Mouse (Mus musculus) 3134 (cell line): Measurements from ENCODE around the gene Agap1.

Source experiments
- DNase-seq: peaks from one replicate; pipeline ENCODE4 v3.0.0-alpha.2; 2011; ENCODE audit warnings: low spot score; ENCODE audit not compliant: insufficient read length; ENCODE audit errors: extremely low read depth

Gene Agap1

DNA sequence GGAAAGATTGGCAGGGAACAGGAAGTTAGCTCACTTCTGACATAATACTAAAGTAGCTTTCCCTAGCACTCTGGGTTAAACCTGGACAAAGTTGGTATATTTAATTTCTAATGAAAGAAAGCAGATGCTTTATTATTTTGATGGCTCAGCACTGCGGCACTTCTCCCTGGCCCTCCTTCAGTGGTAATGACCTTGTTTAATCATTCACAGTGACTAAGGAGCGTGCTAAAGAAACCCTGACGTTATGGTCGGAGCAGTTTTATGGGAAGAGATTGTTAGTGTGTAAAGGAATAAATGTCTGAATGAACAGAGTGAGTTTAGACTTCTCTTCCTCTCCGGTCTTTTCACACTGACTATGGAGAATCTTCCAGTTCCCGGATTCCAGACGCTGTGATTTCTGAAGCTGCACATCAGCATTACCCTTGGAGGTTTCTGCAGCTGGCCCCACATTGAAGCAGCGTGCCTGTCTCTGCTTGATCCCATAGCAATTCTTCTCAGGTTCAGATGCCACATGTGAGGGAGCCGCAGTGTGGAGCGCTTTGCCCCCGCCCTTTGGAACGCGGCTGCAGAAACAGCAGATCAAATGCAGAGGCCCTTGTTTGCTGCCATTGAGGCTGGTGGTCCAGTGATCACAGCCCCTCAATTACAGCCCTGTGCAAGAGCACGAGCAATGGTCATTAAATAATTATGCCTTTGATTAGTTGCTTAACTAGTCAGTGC lies 362.0 kb downstream of the Agap1 start:
- no peak for DNase-seq

DNA sequence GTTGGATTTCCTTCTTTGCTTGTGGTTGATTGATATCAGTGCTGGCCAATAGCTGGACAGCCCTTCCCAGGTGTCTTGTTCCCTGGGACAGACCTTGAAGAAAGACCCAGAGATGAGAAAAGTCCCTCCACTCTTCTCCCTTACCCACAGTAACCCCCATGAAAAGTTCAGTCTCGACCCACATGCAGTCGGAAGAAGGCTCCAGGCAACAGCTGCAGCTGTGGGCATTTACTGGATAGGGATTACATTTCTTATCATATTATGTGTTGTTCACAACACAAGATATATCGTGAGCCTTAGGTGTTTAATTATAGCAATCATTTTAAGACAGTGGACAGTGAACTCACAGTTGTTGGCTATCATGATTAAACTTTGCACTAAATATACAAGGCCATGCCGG lies 367.2 kb downstream of the Agap1 start:
- DNase-seq = no peak

DNA sequence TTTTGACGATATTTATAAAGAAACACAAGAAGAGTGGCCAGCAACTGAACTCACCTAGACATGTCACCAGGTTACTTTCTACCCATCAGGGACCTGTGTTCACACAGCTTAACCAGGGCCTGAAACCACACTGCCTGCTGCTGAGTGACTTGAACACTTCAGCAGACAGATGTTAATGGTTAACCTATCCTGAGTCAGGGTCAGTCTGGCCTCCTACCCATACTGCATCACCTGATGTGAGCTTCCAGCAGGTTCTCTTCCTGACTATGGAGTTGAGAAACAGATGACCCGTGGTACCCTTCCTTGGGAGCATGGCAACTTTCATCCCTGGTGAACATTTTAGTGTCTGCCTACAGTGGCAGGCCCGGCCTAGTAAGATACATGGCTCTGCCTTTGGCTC lies 367.8 kb downstream of the Agap1 start:
- DNase-seq = no peak

DNA sequence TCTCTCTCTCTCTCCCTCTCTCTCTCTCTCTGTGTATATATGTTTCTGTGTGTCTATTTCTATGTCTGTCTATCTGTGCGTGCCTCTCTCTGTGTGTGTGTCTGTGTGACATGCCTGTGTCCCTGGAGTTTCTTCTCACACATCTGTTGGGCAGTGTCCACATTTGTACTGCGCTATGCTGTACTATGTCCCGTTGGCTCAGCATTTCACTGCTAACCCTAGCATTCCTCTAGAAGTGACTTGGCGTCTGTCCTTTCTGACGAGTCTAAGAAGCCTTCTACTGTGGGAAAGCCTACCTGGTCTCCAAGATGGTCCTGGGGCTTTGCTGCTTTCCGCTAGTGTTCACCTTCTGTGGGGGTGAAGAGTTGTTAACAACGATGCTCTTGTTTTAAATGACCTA lies 368.4 kb downstream of the Agap1 start:
- no peak for DNase-seq

DNA sequence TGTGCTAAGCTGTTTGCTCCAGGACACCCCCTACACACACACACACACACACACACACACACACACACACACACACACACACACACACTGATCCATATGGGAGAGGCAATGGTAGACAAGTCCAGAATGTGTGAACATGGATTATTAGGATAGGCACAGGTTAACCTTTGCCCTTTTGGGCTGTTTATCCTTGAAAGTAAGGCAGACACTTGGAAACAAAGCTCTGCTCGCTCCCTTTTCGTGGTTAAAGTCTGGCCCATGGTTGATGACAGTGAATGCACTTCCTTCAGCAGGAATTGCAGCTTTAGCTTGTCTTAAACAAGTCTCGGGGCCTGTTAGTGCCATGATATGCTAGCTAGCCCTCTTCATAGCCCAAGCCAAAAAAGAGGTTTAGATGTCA lies 372.4 kb downstream of the Agap1 start:
- no peak for DNase-seq

DNA sequence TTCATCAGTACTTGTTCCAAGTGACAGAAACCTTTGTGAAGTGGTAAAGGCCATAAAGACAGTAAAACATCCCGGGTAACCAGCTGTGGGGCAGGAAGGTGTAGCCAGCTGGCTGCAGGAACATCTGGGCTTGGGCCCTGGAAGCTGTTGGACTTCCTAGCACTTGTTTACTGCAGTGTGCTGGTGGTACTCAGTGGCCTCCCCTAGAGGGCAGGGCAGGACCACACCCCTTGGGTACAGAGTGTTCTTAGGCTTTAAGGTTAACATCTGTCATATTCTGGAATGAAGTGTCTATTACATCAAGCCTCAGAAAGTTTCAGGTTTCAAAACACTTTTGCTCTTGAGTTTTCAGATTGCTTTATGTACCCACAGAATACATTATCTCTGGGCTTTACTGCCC lies 376.5 kb downstream of the Agap1 start:
- DNase-seq = no peak

DNA sequence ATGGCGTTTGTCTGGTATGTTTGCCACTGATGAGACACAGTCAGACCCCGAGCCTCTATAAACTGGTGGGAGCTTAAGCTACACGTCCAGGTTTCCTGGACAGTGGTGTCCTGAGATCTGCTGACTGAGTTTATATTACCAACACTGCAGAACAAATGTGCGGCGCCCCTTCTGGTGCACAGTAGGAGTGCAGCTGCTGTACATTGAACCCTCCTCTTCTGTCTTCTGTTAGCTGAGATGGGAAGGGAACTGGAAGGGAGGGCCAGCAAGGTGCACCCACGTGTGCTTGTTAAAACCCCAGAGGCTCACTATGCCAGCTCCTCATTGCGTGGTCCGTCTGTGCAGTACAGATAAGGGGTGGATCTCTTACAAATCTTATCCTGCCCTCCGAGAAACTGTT lies 389.5 kb downstream of the Agap1 start:
- DNase-seq = no peak

DNA sequence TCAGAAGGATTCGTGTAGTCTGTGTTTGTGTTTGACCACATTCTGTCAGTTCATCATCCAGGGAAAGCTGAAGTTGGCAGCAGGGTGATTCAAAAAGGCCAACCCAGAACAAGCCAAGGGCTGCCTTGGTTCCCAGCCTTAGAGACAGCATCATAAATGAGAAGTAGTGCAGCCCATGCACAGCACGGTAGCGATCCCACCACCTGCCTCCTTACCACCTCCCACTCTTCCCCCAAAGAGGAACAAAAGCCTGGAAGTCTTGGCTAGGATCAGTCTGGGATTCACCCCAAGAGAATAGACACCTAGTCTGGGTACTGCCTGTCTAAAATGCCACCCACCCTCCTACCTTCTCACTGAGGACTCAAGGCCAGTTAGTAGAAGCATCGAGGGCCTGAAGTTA lies 390.9 kb downstream of the Agap1 start:
- DNase-seq = no peak

DNA sequence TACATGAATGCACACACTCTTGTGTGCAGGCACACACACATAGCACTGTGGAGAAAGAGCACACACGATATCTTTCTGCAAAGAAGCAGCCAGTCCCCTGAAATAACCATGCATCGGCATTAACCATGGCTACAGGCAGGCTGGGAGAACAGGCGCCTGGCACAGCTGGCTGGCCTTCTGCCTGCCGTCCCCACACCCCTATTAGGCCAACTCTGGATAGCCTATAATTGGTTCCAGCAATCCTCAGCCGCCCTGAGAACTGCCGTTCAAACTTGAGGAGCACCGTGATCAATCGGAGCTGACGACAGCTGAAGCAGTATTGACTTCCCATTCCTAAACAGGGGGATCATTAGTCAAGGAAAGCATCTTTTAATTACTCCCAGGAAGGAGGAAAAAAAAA lies 391.5 kb downstream of the Agap1 start:
- no peak for DNase-seq

DNA sequence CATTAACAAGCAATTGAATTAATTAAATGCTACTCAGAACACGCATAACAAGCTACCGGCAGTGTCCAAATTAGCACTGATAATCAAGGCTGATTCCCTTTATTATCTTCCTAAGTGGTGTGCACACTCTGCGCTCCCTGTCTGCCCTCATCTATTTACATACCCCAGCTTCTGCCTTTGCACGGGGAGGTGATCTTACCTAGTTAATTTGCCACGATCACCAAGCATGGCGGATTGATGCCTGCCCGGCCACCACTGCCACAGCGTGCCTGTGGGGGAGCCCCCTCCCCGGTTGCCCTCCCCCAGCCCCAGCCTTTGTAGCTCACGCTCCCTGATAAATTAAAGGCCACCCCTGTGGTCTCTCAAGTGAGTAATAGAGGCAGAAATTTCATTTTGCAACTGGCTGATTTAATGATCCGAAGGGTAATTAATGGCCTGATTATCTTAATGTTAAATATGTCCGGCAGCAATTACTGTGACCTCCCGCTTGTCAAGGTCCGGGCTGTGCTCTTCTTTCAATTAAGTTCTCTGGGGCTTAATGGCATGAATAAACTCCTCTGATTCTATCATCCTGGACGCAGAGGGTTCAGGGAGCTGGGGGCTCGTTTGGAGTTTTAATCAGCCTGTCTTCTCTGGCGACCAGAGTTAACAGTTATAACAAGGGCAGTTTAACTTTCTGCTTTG lies 393.9 kb downstream of the Agap1 start:
- no peak for DNase-seq

DNA sequence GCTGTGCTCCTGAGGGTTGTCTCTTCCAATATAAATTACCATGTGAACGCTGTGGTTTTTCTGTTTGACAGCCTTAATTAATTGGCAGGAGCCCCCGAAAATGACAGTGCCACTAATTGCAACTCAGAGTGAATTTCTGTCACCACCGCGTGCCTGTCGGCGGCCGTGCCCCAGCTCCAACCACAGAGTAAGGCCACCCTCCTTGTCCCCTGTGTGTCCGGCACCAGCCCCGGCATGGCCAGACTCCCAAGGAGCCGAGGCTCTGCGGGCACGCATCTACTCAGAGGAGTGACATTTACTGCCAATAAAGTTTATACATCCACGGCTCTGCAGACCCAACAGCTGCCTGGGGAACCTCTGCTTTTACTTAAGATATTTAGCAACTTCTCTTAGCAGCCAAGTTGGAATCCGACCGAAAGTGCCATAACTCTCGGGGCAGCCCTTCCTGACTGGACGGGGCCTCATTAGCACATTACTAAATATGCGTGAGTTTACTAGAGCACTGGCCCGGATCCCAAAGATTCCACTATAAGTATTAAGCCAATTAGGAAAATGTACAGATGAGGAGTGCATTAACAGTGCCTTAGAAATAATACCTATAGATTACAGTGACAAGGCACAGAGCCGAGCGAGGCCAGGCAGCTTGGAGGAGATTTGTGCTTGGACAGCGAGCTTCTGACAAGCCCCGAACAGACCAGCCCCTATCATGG lies 394.7 kb downstream of the Agap1 start:
- no peak for DNase-seq

DNA sequence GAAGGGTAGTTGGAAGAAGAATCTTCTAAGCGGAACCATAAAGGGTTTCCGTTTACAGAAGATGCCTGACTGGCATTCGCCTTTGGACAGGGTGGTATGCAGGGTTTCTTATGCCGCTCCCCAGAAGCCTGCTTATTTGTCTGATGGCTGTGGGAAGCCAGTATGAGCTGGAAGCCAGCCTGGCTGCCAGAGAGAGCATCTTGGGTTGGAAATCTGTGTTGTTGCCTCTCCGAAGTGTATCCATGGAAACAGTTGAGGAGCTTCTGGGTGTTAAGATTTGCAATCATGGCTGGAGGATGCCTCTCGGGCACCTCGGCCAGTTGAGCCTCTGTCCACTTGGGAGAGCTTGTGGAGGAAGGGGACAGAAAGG lies 395.2 kb downstream of the Agap1 start:
- no peak for DNase-seq

DNA sequence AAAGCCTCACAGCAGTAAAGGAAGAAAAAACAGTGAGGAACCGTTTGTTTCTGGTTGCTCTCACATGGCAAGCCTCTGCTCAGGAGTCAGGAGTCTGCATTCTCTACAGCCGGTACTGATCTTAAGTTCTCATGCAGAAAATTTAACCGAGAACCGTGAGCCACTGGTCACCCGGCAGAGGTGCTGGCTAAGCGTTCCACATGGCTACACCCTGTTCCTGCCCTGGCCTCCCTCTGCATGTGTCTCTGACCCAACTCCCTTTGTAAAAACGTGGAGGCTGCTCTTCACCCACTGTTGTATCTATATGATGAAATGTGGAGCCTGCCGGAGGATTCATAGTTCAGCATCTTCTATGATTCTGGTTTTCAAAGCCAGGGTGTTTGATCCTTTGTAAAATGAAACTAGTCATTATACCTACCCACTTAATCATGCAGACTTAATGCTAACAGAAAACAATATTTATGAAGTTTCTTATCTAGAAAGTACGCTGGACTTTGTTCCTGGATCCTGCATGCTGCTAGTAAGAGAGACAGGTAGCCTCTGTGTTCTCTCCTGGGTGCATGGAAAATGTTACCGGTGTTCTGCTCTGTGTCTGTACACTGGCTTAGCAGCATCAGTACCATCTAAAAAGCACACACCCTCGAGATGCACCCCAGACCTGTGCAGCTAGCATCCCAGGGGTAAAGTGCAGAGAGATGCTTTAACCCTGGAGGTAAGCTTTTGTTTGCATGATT lies 396.2 kb downstream of the Agap1 start:
- DNase-seq = no peak

DNA sequence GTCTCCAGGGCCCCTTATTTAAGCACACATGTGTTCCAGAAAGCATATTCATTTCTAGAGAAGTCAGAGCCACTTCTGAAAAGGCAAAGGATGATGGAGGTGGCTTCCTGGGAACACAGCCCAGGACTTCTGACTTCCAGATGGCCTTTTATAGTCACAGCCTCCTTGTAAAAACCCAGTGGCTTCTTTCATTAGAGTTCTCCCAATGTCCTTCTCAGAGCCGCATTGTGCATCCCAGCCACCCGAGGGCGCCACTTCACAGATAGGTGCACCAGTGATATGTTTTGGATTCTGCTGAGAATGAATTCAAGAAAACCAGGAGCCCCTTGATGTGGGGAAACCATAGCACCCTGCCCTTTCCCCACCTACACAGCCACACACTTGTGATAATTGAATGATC lies 404.6 kb downstream of the Agap1 start:
- DNase-seq = no peak

DNA sequence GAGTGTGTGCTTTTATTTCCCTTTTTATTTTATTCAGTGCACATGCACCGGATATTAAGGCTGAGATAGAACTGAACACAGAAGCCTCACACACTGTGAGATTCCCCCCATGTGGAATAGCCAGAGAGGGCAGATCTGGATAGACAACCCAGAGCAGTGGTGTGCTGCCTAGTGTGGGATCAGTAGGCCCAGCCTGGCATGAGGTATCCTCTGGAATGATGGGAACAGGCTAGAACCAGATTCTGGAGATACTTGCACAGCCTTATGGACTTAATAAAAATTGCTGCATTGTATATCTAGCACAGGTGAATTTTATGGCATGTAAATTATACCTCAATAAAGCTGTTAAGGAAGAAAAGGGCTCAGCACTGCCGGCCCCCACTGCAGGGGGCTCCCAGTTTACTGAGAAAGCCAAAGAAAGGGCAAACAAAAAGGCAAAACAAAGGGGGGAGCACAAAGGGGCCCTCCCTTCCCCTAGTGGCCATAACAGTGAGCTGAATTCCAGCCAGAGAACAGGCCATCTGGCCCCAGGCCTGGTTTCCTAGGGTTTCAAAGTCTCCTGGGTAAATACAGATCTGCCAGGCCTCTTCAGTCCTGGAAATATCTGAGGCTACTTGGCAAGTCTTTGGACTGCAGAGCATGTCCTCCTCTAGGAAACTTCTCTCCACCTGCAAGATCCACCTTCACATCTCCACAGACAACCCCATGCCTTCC lies 405.6 kb downstream of the Agap1 start:
- no peak for DNase-seq

DNA sequence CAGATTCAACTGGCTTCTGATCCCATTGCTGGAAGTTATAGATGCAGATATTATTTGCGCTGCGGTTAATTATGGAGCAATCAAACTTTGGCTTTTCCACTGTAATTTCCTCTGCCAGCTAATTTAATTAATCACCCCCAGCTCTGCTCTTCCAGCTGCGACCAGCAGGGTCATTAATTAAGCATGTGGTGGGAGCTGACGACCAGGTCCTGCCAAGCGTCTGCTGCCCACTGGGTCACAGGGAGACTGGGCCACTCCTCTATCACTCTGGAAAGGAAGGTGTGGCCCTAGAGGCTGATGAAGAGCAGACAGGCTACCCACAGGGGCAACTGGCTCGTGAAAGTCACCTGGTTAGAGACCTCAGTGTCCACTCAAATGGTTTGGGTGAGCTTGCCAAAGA lies 411.2 kb downstream of the Agap1 start:
- DNase-seq = no peak

DNA sequence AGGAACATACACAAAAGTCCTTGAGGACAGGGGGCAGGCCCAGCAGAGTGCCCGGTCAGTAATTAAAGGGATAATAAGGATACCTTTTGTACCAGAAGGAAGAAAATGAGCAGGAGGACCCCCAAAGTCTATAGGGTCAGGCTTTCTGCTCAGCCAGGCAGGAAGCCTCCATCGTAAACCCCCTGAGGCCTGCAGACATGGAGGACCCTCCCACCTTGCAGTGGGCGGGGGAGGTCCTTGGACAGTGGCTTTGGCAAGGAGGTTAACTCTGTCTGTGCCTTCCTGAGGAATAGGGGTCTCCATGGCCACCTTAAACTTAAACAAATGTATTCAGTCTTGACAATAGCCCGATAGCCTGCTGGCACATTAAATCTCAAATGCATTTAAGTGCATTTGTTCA lies 413.2 kb downstream of the Agap1 start:
- DNase-seq = no peak

DNA sequence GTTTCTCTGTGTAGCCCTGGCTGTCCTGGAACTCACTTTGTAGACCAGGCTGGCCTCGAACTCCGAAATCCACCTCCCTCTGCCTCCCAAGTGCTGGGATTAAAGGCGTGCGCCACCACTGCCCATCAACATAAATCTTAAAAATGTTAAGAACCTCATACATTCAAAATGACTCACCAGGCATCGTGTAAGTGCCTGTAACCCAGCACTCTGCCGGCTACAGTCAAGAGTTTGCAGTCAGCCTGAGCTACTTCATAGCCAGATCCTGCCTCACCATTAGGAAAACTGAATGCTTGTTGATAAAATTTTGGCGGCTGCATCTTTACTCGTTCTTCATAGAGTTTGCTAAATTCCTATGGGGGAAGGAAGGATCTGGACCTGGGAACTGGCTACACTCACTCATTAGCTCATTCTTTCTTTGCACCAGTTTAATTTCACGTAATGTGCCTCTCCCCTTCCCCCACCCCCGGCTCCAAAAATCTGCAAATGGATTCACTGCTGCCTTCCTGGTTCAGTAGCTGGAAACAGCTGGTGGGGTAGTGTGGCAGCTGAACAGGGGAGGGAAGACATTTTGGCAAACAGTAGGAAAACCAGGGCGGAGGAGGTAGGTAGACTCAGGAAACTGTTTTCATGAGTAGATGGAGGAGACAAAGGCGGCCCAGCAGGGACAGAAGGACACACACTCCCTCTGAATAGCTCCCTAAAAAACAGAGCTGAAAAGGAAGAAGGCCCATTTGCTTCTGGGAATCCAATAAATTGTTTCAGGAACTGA lies 415.7 kb downstream of the Agap1 start:
- no peak for DNase-seq

DNA sequence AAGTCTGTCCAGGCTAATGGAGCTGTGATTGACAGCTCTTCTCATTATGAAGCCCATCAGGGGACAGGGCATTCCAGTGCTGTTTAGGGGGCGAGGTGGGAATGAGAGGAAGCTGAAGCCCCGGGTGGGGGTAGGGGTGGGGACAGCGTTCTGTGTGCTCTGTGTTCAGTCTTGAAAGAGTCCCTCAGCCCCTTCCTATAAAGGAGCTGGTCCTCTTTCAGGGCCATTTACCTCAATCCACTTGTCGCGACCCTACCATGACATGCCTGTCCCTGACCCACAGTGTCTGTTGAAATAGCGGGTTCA lies 416.3 kb downstream of the Agap1 start:
- DNase-seq = no peak

DNA sequence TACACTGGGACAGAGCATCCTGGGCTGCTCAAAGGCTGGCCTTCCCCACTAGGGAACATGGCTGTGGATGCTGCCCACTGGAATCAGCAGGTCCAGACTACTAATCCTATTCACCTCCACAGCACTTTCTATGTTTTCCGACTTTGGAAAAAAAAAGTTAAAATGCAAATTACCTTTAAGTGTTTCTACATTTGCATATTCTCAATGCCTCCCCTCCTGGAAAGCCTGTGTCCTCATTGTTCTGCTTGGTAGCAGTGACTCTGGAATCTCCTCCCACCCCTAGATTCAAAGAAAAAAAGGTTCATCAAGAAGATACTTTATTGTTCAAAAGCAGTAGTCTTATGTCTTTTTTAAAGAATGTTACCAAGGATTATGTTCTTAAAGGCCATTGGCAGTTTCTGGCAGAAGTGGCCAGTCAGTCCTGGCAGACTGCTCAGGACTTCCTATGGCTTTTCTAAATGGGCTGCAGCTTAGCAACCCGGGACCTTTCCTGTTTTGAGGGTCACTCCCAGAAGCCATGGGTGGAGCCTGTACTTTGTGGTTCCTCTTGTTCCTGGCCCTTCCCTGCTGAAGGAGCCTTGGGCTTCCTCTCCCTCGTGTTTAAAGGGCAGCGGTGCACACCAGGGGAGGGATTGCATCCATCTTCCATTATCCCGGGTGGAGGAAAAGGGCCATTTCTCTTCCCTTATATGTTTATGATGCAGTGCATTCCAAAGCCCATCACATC lies 421.9 kb downstream of the Agap1 start:
- no peak for DNase-seq
